Mouse (Mus musculus) CH12.LX (cell line): ENCODE results near the gene Pnrc2. TPM values are rescaled to one million over a fixed set of nuclear protein-coding genes. Genes with fewer than 3 reads are reported as not detected.
A peak's percentile ranks its signal among the peaks of the same experiment; 100 is the strongest.

Experiments used
- DNase-seq: peaks from one replicate; pipeline ENCODE4 v3.0.0-alpha.2; 2013; ENCODE audit errors: extremely low read depth
- H3K27ac ChIP-seq: 2 replicates; pipeline ENCODE4 v1.5.1; 2012; ENCODE audit warnings: low read depth, mild to moderate bottlenecking, control low read depth, moderate library complexity; ENCODE audit not compliant: insufficient read depth
- H3K27me3 ChIP-seq: replicated peaks from 2 replicates; pipeline ENCODE3; 2012; ENCODE audit warnings: inconsistent platforms
- H3K36me3 ChIP-seq, 2 experiments: replicated peaks in 1 of 2; 2 replicates each; pipeline versions ENCODE3 to v1.6.1; 2012; ENCODE audit warnings: inconsistent platforms in 1 of 2, low read length in 1 of 2, mild to moderate bottlenecking in 1 of 2, mixed read lengths in 1 of 2, moderate library complexity in 1 of 2; ENCODE audit not compliant: control insufficient read depth in 1 of 2, insufficient read depth in 1 of 2
- H3K4me1 ChIP-seq, 2 experiments: 2 replicates each; pipeline ENCODE4 v1.6.1; 2012; ENCODE audit warnings: inconsistent platforms in 1 of 2, moderate library complexity in 1 of 2; ENCODE audit not compliant: insufficient read depth in 2 of 2, control insufficient read depth in 1 of 2
- H3K4me2 ChIP-seq: 2 replicates; pipeline ENCODE4 v1.6.1; 2012; ENCODE audit warnings: low read depth, mild to moderate bottlenecking, control low read depth; ENCODE audit not compliant: poor library complexity, insufficient read depth, severe bottlenecking
- H3K4me3 ChIP-seq, 3 experiments: fragments of 150-350 bp in 1 of 3; sonication (generic) in 1 of 3; replicated peaks in 1 of 3; 2 replicates each; pipeline versions ENCODE3 to v1.5.1; 2011 to 2012; ENCODE audit warnings: low read depth in 2 of 3, low read length in 2 of 3, mild to moderate bottlenecking in 2 of 3, moderate library complexity in 2 of 3, control low read depth in 1 of 3, improper control_type of control experiment in 1 of 3, inconsistent platforms in 1 of 3, mixed read lengths in 1 of 3; ENCODE audit not compliant: poor library complexity in 1 of 3
- H3K79me2 ChIP-seq: replicated peaks from 2 replicates; pipeline ENCODE4 v1.6.1; 2012; ENCODE audit warnings: mild to moderate bottlenecking, moderate library complexity; ENCODE audit not compliant: control insufficient read depth, poor library complexity, insufficient read depth, severe bottlenecking; ENCODE audit errors: extremely low read depth
- H3K9ac ChIP-seq: 2 replicates; pipeline ENCODE4 v1.6.1; 2012; ENCODE audit warnings: low read depth, mild to moderate bottlenecking, control low read depth, moderate library complexity; ENCODE audit not compliant: insufficient read depth
- H3K9me3 ChIP-seq: replicated peaks from 2 replicates; pipeline ENCODE3; 2012; ENCODE audit warnings: low read length, inconsistent platforms, mixed read lengths
- BHLHE40 ChIP-seq: IDR thresholded peaks from 2 replicates; pipeline ENCODE4 v1.6.1; 2011; ENCODE audit warnings: mild to moderate bottlenecking, low read depth, low read length, improper control_type of control experiment
- CHD2 ChIP-seq: IDR thresholded peaks from 2 replicates; pipeline ENCODE4 v1.6.1; 2011; ENCODE audit warnings: low read length, improper control_type of control experiment
- CTCF ChIP-seq, 2 experiments: IDR thresholded peaks in 1 of 2; conservative IDR thresholded peaks in 1 of 2; 2 replicates each; pipeline ENCODE4 v1.5.1; 2011 to 2012; ENCODE audit warnings: low read depth in 2 of 2, low read length in 2 of 2, improper control_type of control experiment in 1 of 2, inconsistent platforms in 1 of 2, mild to moderate bottlenecking in 1 of 2, moderate library complexity in 1 of 2
- E2F4 ChIP-seq: IDR thresholded peaks from 2 replicates; pipeline ENCODE4 v1.6.1; 2011; ENCODE audit warnings: low read depth, low read length, improper control_type of control experiment; ENCODE audit not compliant: insufficient replicate concordance
- ELF1 ChIP-seq: IDR thresholded peaks from 2 replicates; pipeline ENCODE4 v1.6.1; 2014; ENCODE audit warnings: low read depth, mild to moderate bottlenecking, inconsistent platforms, low read length, improper control_type of control experiment
- EP300 ChIP-seq: IDR thresholded peaks from 2 replicates; pipeline ENCODE4 v1.6.1; 2011; ENCODE audit warnings: low read length, improper control_type of control experiment
- ETS1 ChIP-seq: conservative IDR thresholded peaks from 2 replicates; pipeline ENCODE4 v1.6.1; 2012; ENCODE audit warnings: low read depth, mild to moderate bottlenecking, inconsistent platforms, low read length, improper control_type of control experiment, moderate library complexity
- HCFC1 ChIP-seq: IDR thresholded peaks from 2 replicates; pipeline ENCODE4 v1.6.1; 2012; ENCODE audit warnings: low read depth, mild to moderate bottlenecking, inconsistent platforms, low read length, improper control_type of control experiment
- IRF4 ChIP-seq: IDR thresholded peaks from 2 replicates; pipeline ENCODE4 v1.6.1; 2014; ENCODE audit warnings: low read depth, mild to moderate bottlenecking, inconsistent platforms, low read length, improper control_type of control experiment
- JUND ChIP-seq: conservative IDR thresholded peaks from 2 replicates; pipeline ENCODE4 v1.6.1; 2011; ENCODE audit warnings: low read depth, low read length, improper control_type of control experiment
- KAT2A ChIP-seq: IDR thresholded peaks from 2 replicates; pipeline ENCODE4 v1.6.1; 2012; ENCODE audit warnings: low read length, improper control_type of control experiment, inconsistent platforms; ENCODE audit not compliant: insufficient replicate concordance
- MAFK ChIP-seq: IDR thresholded peaks from 2 replicates; pipeline ENCODE4 v1.6.1; 2011; ENCODE audit warnings: low read length, improper control_type of control experiment; ENCODE audit not compliant: insufficient replicate concordance
- MEF2A ChIP-seq: IDR thresholded peaks from 2 replicates; pipeline ENCODE4 v1.6.1; 2014; ENCODE audit warnings: low read depth, mild to moderate bottlenecking, inconsistent platforms, low read length, improper control_type of control experiment, borderline replicate concordance
- MXI1 ChIP-seq: IDR thresholded peaks from 2 replicates; pipeline ENCODE4 v1.6.1; 2011; ENCODE audit warnings: mild to moderate bottlenecking, low read depth, low read length, improper control_type of control experiment
- NELFE ChIP-seq: IDR thresholded peaks from 2 replicates; pipeline ENCODE4 v1.6.1; 2011; ENCODE audit warnings: low read depth, low read length, improper control_type of control experiment
- PAX5 ChIP-seq: IDR thresholded peaks from 2 replicates; pipeline ENCODE4 v1.6.1; 2012; ENCODE audit warnings: low read length, inconsistent platforms, mixed read lengths
- RCOR1 ChIP-seq: conservative IDR thresholded peaks from 2 replicates; pipeline ENCODE4 v1.6.1; 2012; ENCODE audit warnings: low read depth, mild to moderate bottlenecking, inconsistent platforms, low read length, improper control_type of control experiment
- SIN3A ChIP-seq: IDR thresholded peaks from 2 replicates; pipeline ENCODE4 v1.6.1; 2012; ENCODE audit warnings: low read length, improper control_type of control experiment, inconsistent platforms
- SMC3 ChIP-seq: IDR thresholded peaks from 2 replicates; pipeline ENCODE4 v1.6.1; 2011; ENCODE audit warnings: low read depth, low read length, improper control_type of control experiment
- TBP ChIP-seq: conservative IDR thresholded peaks from 2 replicates; pipeline ENCODE4 v1.6.1; 2011; ENCODE audit warnings: low read depth, low read length, improper control_type of control experiment
- TCF12 ChIP-seq: IDR thresholded peaks from 2 replicates; pipeline ENCODE4 v1.6.1; 2014; ENCODE audit warnings: low read depth, mild to moderate bottlenecking, inconsistent platforms, low read length, improper control_type of control experiment
- USF1 ChIP-seq: IDR thresholded peaks from 2 replicates; pipeline ENCODE4 v1.6.1; 2014; ENCODE audit warnings: low read depth, mild to moderate bottlenecking, inconsistent platforms, low read length, improper control_type of control experiment
- ZKSCAN1 ChIP-seq: IDR thresholded peaks from 2 replicates; pipeline ENCODE4 v1.6.1; 2012; ENCODE audit warnings: low read depth, inconsistent platforms, low read length, improper control_type of control experiment, borderline replicate concordance
- ZMIZ1 ChIP-seq: IDR thresholded peaks from 2 replicates; pipeline ENCODE4 v1.6.1; 2012; ENCODE audit warnings: low read depth, mild to moderate bottlenecking, inconsistent platforms, low read length, improper control_type of control experiment
- ZNF384 ChIP-seq: IDR thresholded peaks from 2 replicates; pipeline ENCODE4 v1.6.1; 2012; ENCODE audit warnings: low read depth, low read length, improper control_type of control experiment, inconsistent platforms
- dilution Hi-C: fragments of 300-500 bp; cut with MboI; formaldehyde crosslinking; loops from 2 replicates; pipeline ENCODE4 v1.14.3; 2020; ENCODE audit warnings: low sequenced_read_pairs; ENCODE audit not compliant: extremely low pct_unique_long_range_greater_than_20kb, extremely low pct_ligation_motif_present
- in situ Hi-C: fragments of 300-500 bp; cut with MboI; formaldehyde crosslinking; loops from 3 replicates; pipeline ENCODE4 v1.14.3; 2019; ENCODE audit warnings: low sequenced_read_pairs, low pct_ligation_motif_present, low pct_unique_long_range_greater_than_20kb, mixed read lengths
- polyA plus RNA-seq: library from polyadenylated mRNA; unstranded; fragments of >175 nt; gene quantifications from 2 replicates; pipeline ENCODE4 v1.2.1, GENCODE M21; 2012; ENCODE audit warnings: low read depth; ENCODE audit not compliant: insufficient read length
- total RNA-seq, 2 experiments: library from RNA; depleted of rRNA; stranded (reverse); fragments of 300-350 nt in 1 of 2; fragments of >200 nt in 1 of 2; gene quantifications; 2 replicates each; pipeline ENCODE4 v1.2.3; 2012 to 2014

The Pnrc2 gene
- total and polyA plus RNA-seq, 3 experiments: 30.5 to 46.9 (median 32.8) TPM

DNA sequence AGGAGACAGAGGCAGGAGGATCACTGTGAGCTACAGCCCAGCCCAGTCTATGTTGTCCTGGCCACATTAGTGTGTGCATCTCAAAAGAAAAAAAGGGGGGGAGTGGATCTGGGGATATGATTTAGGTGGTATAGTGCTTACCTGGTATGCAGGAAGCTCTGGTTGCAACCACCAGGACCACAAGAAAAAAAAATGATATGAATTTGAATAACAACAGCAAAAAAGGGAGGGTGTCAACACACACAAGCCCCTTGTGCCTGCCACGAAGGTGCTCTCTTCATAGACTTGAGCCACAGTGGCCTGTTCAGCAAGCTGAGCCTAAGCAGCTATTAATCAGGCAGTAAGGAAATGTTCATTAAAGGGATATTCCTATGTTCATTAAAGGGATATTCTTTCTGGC is 31.2 kb upstream of the Pnrc2 start:
- peaks cover 23% of the 10 kb centered on the region for H3K9me3 ChIP-seq
- H3K27me3 ChIP-seq: no peaks in the 10 kb centered on the region
- no peak overlapping the region for H3K4me3 ChIP-seq
- no peak overlapping the region for H3K9ac ChIP-seq
- peaks cover 4 to 49% of the 10 kb centered on the region in 2 experiments for H3K36me3 ChIP-seq
- in situ Hi-C loops: no loop called here
- TF ChIP-seq TCF12: no peak
- no peak for TF ChIP-seq ZNF384
- TF ChIP-seq EP300: no peak
- TF ChIP-seq ZKSCAN1: no peak
- no peak for TF ChIP-seq CTCF (conservative IDR thresholded peaks at IDR 0.05 in 1 of 2, IDR thresholded peaks at IDR 0.05 in 1 of 2; ENCODE audit: low read depth in 2 of 2, low read length in 2 of 2)
- TF ChIP-seq ETS1: no peak
- no peak for TF ChIP-seq NELFE
- TF ChIP-seq PAX5: no peak
- TF ChIP-seq BHLHE40: no peak
- no peak for TF ChIP-seq ZMIZ1
- TF ChIP-seq RCOR1: no peak
- no peak for TF ChIP-seq SIN3A
- no peak for TF ChIP-seq USF1
- TF ChIP-seq MAFK: no peak
- TF ChIP-seq, all 38 proteins: peak for 0
- dilution Hi-C loops: no loop called here
- Histone ChIP-seq H3K27ac (no peak overlapping the region), H3K4me1 (peaks cover 20 to 56% of the 10 kb centered on the region in 2 experiments), H3K79me2 (no peaks in the 10 kb centered on the region), H3K4me2 (no peak overlapping the region)
- no peak for DNase-seq

- dilution Hi-C loops (no loop called here), in situ Hi-C loops (no loop called here)
- no peak overlapping the region for H3K9ac ChIP-seq
- H3K4me1 ChIP-seq: peaks cover 27 to 54% of the 10 kb centered on the region in 2 experiments; a peak in 3 of 4 replicates
- DNase-seq: peak; percentile 86
- H3K79me2 ChIP-seq: no peaks in the 10 kb centered on the region
- no peak overlapping the region for H3K4me2 ChIP-seq
- H3K27ac ChIP-seq: peak overlapping the region; percentile 63
- no peaks in the 10 kb centered on the region for H3K27me3 ChIP-seq
- peaks cover 4 to 39% of the 10 kb centered on the region in 2 experiments for H3K36me3 ChIP-seq
- no peak overlapping the region for H3K4me3 ChIP-seq
- TF ChIP-seq HCFC1 (0 out of 2 replicates have a peak, but pooled peaks have one; percentile 15), SIN3A (0 out of 2 replicates have a peak, but pooled peaks have one; percentile 37), ELF1 (peak; percentile 46; the same call in 1 of the 2 replicates), E2F4 (no peak), SMC3 (peak; percentile 14), MXI1 (no peak), KAT2A (0 out of 2 replicates have a peak, but pooled peaks have one; percentile 67), EP300 (peak; percentile 72), TBP (no peak), BHLHE40 (peak; percentile 72), CHD2 (peak; percentile 21; the same call in 1 of the 2 replicates), MEF2A (peak; percentile 47; the same call in 1 of the 2 replicates), NELFE (no peak), IRF4 (peak; percentile 35; the same call in 1 of the 2 replicates), JUND (no peak), ETS1 (peak; percentile 60; the same call in 1 of the 2 replicates), MAFK (no peak)
- H3K9me3 ChIP-seq: peaks cover 23% of the 10 kb centered on the region
Measured at GRCm38 (mm10) chr4:135902606-135903242, 29.1 kb upstream of the Pnrc2 start.
